Mouse (Mus musculus): Measurements from ENCODE around the gene Tjp3. TPM values are rescaled to one million over a fixed set of nuclear protein-coding genes. Genes with fewer than 3 reads are reported as not detected.
A peak's percentile ranks its signal among the peaks of the same experiment; 100 is the strongest.

Gene Tjp3
- polyA plus RNA-seq, 1 experiment: 13.2 TPM

DNA sequence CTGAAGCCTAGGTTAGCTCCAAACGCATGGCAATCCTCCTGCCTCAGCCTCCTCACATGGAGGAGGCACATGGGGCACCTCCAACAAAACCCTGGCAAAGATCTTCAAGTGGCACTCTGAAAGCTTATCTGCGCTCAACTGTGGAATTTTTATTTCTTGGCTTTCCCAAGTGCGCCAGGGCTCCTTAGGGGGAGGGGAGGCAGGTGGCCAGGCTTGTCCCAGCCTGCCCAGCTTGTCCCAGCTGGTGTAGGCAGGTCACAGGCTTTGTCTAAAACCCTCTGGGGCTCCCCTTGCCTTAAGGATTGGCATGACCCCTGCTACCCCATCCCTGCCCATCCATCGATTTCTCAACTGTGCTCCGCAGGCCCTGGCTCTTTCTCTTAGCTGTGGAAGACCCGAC lies 7.2 kb downstream of the Tjp3 start:
- Histone ChIP-seq H3K27ac (ENCODE audit: insufficient read depth, low read depth, low read length) (peak overlapping the region; percentile 66), H3K4me1 (ENCODE audit: control insufficient read depth, insufficient read depth, low read length) (peaks cover 12% of the 10 kb centered on the region), H3K27me3 (replicated peaks; ENCODE audit: control insufficient read depth, insufficient read depth, low read length) (no peaks in the 10 kb centered on the region), H3K36me3 (ENCODE audit: control insufficient read depth, insufficient read depth, low read length) (no peaks in the 10 kb centered on the region), H3K4me3 (ENCODE audit: insufficient read depth, low read depth, low read length) (no peak overlapping the region)
- TF ChIP-seq CTCF (conservative IDR thresholded peaks at IDR 0.05; ENCODE audit: insufficient read depth, insufficient read length, low read depth, low read length) (no peak), POLR2A (IDR thresholded peaks at IDR 0.05; ENCODE audit: low read depth, low read length) (no peak)
- 64% methylated on average over 6 of the region's 6 CpGs for WGBS
- peak; percentile 59 for DNase-seq

DNA sequence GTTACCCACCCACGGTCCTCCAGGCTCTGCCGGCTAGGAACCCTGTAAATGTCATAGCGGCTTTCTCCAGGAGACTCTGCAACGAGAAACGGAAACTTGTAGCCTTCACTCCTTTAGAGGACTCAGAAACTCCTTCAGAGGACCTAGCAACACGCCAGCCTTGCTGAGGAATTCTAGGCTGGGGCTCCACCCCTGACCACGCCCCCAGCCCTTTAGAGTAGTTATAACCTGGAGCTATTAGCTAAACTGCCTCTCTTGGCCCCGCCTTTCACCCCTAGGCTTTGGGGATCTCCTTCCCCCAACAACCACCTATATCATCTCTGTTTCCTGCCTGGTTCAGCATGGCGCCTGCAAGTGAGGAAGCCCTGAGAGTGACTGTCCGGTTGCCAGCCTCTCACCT lies 11.9 kb downstream of the Tjp3 start:
- Histone ChIP-seq H3K36me3 (ENCODE audit: control insufficient read depth, insufficient read depth, low read length) (no peaks in the 10 kb centered on the region), H3K4me3 (ENCODE audit: insufficient read depth, low read depth, low read length) (no peak overlapping the region), H3K27me3 (replicated peaks; ENCODE audit: control insufficient read depth, insufficient read depth, low read length) (no peaks in the 10 kb centered on the region), H3K27ac (ENCODE audit: insufficient read depth, low read depth, low read length) (no peak overlapping the region), H3K4me1 (ENCODE audit: control insufficient read depth, insufficient read depth, low read length) (no peaks in the 10 kb centered on the region)
- TF ChIP-seq CTCF (conservative IDR thresholded peaks at IDR 0.05; ENCODE audit: insufficient read depth, insufficient read length, low read depth, low read length) (no peak), POLR2A (IDR thresholded peaks at IDR 0.05; ENCODE audit: low read depth, low read length) (no peak)
- 42% methylated on average over 10 of the region's 10 CpGs for WGBS
- no peak for DNase-seq

DNA sequence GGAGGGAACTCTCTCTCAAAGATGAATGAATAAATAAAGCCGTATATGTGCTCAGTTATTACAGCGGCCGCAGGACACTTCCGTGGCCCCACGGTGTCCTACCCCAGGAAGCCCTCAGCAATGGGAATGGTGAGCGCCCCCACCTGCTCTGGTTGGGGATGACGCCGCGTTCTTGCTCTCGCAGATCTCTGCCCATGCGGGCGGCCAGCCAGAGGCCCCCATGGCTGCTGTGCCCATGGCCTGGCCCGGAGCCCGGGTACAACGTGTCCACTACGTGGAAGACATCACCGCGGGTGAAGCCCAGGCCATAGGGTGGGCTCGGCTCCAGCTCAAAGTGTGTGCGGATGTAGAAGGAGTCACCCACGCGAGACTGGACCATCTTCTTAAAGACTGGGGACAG lies 13.7 kb downstream of the Tjp3 start:
- Histone ChIP-seq H3K4me3 (ENCODE audit: insufficient read depth, low read depth, low read length) (no peak overlapping the region), H3K27ac (ENCODE audit: insufficient read depth, low read depth, low read length) (no peak overlapping the region), H3K27me3 (replicated peaks; ENCODE audit: control insufficient read depth, insufficient read depth, low read length) (no peaks in the 10 kb centered on the region), H3K36me3 (ENCODE audit: control insufficient read depth, insufficient read depth, low read length) (no peaks in the 10 kb centered on the region; the same call in 1 of the 2 replicates), H3K4me1 (ENCODE audit: control insufficient read depth, insufficient read depth, low read length) (no peaks in the 10 kb centered on the region)
- WGBS: 90% methylated on average over 22 of the region's 22 CpGs
- DNase-seq: no peak
- no peak for TF ChIP-seq CTCF (conservative IDR thresholded peaks at IDR 0.05; ENCODE audit: insufficient read depth, insufficient read length, low read depth, low read length)
- TF ChIP-seq POLR2A (IDR thresholded peaks at IDR 0.05; ENCODE audit: low read depth, low read length): no peak

DNA sequence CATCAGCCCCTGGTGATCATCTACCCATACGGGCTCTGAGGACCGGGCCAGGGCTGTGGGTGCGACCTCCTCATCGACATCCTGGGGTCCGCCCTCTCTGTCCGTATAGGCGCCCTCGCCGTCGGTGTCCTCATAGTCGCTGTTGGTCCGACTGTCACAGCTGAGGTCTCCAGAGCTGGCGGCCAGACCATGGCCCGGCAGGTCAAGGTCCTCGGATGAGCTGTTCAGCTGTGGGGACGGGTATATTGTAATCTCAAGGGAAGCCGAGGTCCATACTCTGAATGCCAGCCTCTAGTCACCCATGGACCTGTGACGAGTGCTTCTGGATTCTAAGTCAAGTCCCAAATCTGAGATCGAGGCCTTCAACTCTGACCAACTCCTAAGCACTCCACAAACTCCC lies 17.5 kb downstream of the Tjp3 start:
- DNase-seq: no peak
- no peaks in the 10 kb centered on the region for H3K4me1 ChIP-seq (ENCODE audit: control insufficient read depth, insufficient read depth, low read length)
- H3K4me3 ChIP-seq (ENCODE audit: insufficient read depth, low read depth, low read length): no peak overlapping the region
- H3K27ac ChIP-seq (ENCODE audit: insufficient read depth, low read depth, low read length): no peak overlapping the region
- peaks cover 4% of the 10 kb centered on the region; the same call in 1 of the 2 replicates for H3K36me3 ChIP-seq (ENCODE audit: control insufficient read depth, insufficient read depth, low read length)
- no peaks in the 10 kb centered on the region for H3K27me3 ChIP-seq (replicated peaks; ENCODE audit: control insufficient read depth, insufficient read depth, low read length)
- TF ChIP-seq POLR2A (IDR thresholded peaks at IDR 0.05; ENCODE audit: low read depth, low read length) (no peak), CTCF (conservative IDR thresholded peaks at IDR 0.05; ENCODE audit: insufficient read depth, insufficient read length, low read depth, low read length) (no peak)
- WGBS: 86% methylated on average over 19 of the region's 19 CpGs

DNA sequence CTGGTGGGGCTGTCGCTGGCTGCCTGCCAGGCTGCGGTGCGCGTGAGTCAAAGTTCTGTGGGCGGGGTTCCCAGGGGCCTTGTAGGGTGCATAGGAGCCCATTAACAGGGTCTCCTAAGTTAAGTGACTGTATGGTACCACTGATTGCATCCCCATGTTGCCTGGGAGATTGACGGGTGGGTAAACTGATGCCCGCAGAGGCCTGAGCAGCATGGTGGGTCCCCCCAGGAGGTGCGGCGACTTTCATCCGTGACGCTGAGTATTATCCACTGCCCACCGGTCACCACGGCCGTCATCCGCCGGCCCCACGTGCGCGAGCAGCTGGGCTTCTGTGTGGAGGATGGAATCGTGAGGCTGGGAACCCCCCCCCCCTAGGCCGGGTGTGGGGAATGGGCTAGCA lies 19.0 kb downstream of the Tjp3 start:
- TF ChIP-seq POLR2A (IDR thresholded peaks at IDR 0.05; ENCODE audit: low read depth, low read length) (no peak), CTCF (conservative IDR thresholded peaks at IDR 0.05; ENCODE audit: insufficient read depth, insufficient read length, low read depth, low read length) (no peak)
- no peak for DNase-seq
- H3K27ac ChIP-seq (ENCODE audit: insufficient read depth, low read depth, low read length): no peak overlapping the region
- 90% methylated on average over 21 of the region's 21 CpGs for WGBS
- H3K27me3 ChIP-seq (replicated peaks; ENCODE audit: control insufficient read depth, insufficient read depth, low read length): no peaks in the 10 kb centered on the region
- H3K4me1 ChIP-seq (ENCODE audit: control insufficient read depth, insufficient read depth, low read length): no peaks in the 10 kb centered on the region
- no peak overlapping the region for H3K4me3 ChIP-seq (ENCODE audit: insufficient read depth, low read depth, low read length)
- H3K36me3 ChIP-seq (ENCODE audit: control insufficient read depth, insufficient read depth, low read length): peaks cover 4% of the 10 kb centered on the region; the same call in 1 of the 2 replicates

DNA sequence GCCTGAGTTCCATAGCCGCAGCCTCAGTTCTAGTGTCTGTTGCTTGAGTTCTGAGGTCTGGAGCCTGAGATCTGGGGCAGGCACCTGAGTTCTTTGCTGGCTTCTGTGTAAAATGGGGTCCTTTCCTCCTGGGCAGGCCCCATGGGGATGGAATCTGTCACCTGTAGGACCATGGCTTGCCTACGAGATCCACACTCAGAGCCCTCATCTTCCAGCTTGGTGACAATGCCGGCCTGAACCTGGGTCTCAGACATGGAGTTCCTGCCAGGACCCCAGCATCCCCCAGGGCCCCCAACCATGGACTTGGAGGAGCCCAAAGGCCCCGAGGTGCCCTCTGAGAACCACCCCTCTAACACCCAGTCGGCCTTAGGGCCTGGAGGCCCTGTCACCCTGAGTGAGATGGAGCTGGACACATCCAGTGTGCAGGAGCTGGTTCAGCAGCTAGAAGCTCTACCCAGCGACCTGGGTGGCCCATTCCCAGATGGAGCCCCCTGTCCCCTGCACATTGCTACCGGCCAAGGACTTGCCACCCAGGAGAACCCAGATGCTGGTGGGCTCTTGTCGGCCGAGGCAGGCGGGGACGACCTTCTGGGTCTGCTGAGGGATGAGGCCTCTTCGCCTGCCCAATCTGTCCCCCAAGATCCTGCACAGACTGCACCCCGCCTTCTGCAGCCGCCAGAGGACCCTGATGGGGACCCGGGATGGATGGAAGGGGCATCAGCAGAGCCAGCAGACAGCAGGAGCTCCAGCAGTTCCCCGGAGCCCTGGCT lies 22.6 kb downstream of the Tjp3 start:
- Histone ChIP-seq H3K36me3 (ENCODE audit: control insufficient read depth, insufficient read depth, low read length) (peaks cover 4% of the 10 kb centered on the region; the same call in 1 of the 2 replicates), H3K27ac (ENCODE audit: insufficient read depth, low read depth, low read length) (no peak overlapping the region), H3K27me3 (replicated peaks; ENCODE audit: control insufficient read depth, insufficient read depth, low read length) (no peaks in the 10 kb centered on the region), H3K4me3 (ENCODE audit: insufficient read depth, low read depth, low read length) (peak overlapping the region; percentile 64), H3K4me1 (ENCODE audit: control insufficient read depth, insufficient read depth, low read length) (no peaks in the 10 kb centered on the region; the same call in 1 of the 2 replicates)
- no peak for DNase-seq
- TF ChIP-seq CTCF (conservative IDR thresholded peaks at IDR 0.05; ENCODE audit: insufficient read depth, insufficient read length, low read depth, low read length): no peak
- TF ChIP-seq POLR2A (IDR thresholded peaks at IDR 0.05; ENCODE audit: low read depth, low read length): no peak
- 67% methylated on average over 16 of the region's 16 CpGs for WGBS

DNA sequence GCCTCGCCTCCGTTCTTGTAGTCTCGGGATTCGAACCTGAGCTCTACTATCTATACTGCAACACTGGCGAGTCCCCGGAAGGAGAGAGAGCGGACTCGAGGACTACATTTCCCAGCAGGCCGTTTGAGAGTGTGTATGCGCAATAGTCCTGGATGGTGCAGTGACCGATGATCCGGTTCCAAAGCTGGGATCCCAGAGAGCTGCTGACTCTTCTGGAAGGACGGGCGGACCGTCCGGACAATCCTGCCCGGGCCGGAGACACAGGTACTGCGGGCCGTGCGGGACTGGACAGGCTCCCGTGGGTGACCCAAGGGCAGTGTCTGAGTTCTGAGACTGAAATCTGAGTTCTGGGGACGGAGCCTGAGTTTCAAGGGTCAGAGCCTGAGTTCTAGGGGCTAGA lies 23.3 kb downstream of the Tjp3 start:
- Histone ChIP-seq H3K27me3 (replicated peaks; ENCODE audit: control insufficient read depth, insufficient read depth, low read length) (no peaks in the 10 kb centered on the region), H3K27ac (ENCODE audit: insufficient read depth, low read depth, low read length) (peak overlapping the region; percentile 91), H3K4me1 (ENCODE audit: control insufficient read depth, insufficient read depth, low read length) (no peaks in the 10 kb centered on the region; the same call in 1 of the 2 replicates), H3K4me3 (ENCODE audit: insufficient read depth, low read depth, low read length) (peak overlapping the region; percentile 64), H3K36me3 (ENCODE audit: control insufficient read depth, insufficient read depth, low read length) (peaks cover 4% of the 10 kb centered on the region; the same call in 1 of the 2 replicates)
- TF ChIP-seq POLR2A (IDR thresholded peaks at IDR 0.05; ENCODE audit: low read depth, low read length) (peak; percentile 81), CTCF (conservative IDR thresholded peaks at IDR 0.05; ENCODE audit: insufficient read depth, insufficient read length, low read depth, low read length) (no peak)
- 2% methylated on average over 23 of the region's 23 CpGs for WGBS
- peak; percentile 96 for DNase-seq

Data from kidney, adult 2 months (tissue).